Mouse (Mus musculus) ovary, adult 2 months (tissue): ENCODE measurements around the gene Tmc2. TPM values are rescaled to one million over a fixed set of nuclear protein-coding genes. Genes with fewer than 3 reads are reported as not detected.

Experiments used
- polyA plus RNA-seq: library from polyadenylated mRNA; depleted of rRNA; stranded (reverse); fragments of >200 nt; gene quantifications from 2 replicates; pipeline ENCODE4 v1.2.3, GENCODE M21; 2012; rRNA removed

Tmc2 gene
- polyA plus RNA-seq = 0.05 TPM in 2 replicates

GRCm38 (mm10) chr2:130194894-130195293 is at the start of gene Tmc2:
TSS of gene Tmc2 (plus strand) at chr2:130195194.

GRCm38 (mm10) chr2:130178706-130179506 is 16.1 kb upstream of the Tmc2 start, which contains the start of gene Snrpb:
TSS of gene Snrpb (minus strand) at chr2:130179403.

GRCm38 (mm10) chr2:130274149-130274861 is 79.3 kb downstream of the Tmc2 start, which contains the start of gene Nop56:
TSS of gene Nop56 (plus strand) at chr2:130274430.

GRCm38 (mm10) chr2:130283854-130284654 is 89.1 kb downstream of the Tmc2 start, which contains the start of gene Idh3b:
TSS of gene Idh3b (minus strand) at chr2:130284547.

GRCm38 (mm10) chr2:130294936-130295277 is 99.9 kb downstream of the Tmc2 start, which contains the start of gene Ebf4:
TSS of gene Ebf4 (plus strand) at chr2:130295169.

Other genes with a start within 250 kb of the Tmc2 start
- gene Tgm3, start 182.8 kb upstream of the Tmc2 start, polyA plus RNA-seq = 0.15 and 0.18 TPM in 2 replicates
- gene Tgm6, start 82.8 kb upstream of the Tmc2 start, polyA plus RNA-seq = 0.03 and 0.05 TPM in 2 replicates
- gene Snrpb, start 15.8 kb upstream of the Tmc2 start, polyA plus RNA-seq = 465 and 640 TPM in 2 replicates
- 81.8 and 91.9 TPM in 2 replicates for gene Nop56, start 79.2 kb downstream of the Tmc2 start, polyA plus RNA-seq
- gene Idh3b, start 89.4 kb downstream of the Tmc2 start, polyA plus RNA-seq = 222 and 234 TPM in 2 replicates
- 35.1 and 36.5 TPM in 2 replicates for gene Ebf4, start 100.0 kb downstream of the Tmc2 start, polyA plus RNA-seq
- gene Cpxm1, start 202.4 kb downstream of the Tmc2 start, polyA plus RNA-seq = 72.1 and 79.1 TPM in 2 replicates
- not detected in 2 replicates for gene Gm28372, start 210.0 kb downstream of the Tmc2 start, polyA plus RNA-seq
- gene 1700020A23Rik, start 210.1 kb downstream of the Tmc2 start, polyA plus RNA-seq = 1.4 and 1.5 TPM in 2 replicates
- gene Tmem239, start 211.3 kb downstream of the Tmc2 start, polyA plus RNA-seq = not detected in 2 replicates
- 76.6 and 103 TPM in 2 replicates for gene Vps16, start 229.1 kb downstream of the Tmc2 start, polyA plus RNA-seq
- gene Pced1a, start 229.5 kb downstream of the Tmc2 start, polyA plus RNA-seq = 48.7 and 53.6 TPM in 2 replicates